ENCODE assay signal across 10 mouse cellular contexts in genomic region chrX:20847816-20848215, GRCm38 (mm10). TPM values are rescaled to one million over a fixed set of nuclear protein-coding genes. Genes with fewer than 3 reads are reported as not detected.
DNase-seq lines count a peak whose midpoint lies in the region; ATAC-seq and TF ChIP-seq lines count a peak whose summit lies in the region.
"Had no signal": no experiment of that assay in that cellular context is flagged by ENCODE, and none has a peak within 500 bp of the region (broad histone marks: within the 10 kb centered on the region; RNA-seq: fewer than 3 reads in every experiment).

No protein-coding gene starts in this region.

- H3K27me3 ChIP-seq in kidney, embryonic 15.5 days: no peaks in the 10 kb centered on the region
- no peaks in the 10 kb centered on the region for H3K27me3 ChIP-seq in intestine, embryonic 16.5 days (replicated peaks; ENCODE audit: control insufficient read depth, insufficient read depth, low read length)
- no peaks in the 10 kb centered on the region for H3K27me3 ChIP-seq in neural tube, embryonic 12.5 days (replicated peaks)

- peak overlapping the region; percentile 64 for H3K4me3 ChIP-seq in kidney, embryonic 15.5 days (replicated peaks)
- no peak overlapping the region for H3K4me3 ChIP-seq in embryonic fibroblast, embryonic 13.5 days (ENCODE audit: insufficient read depth, low read length)
- no peak overlapping the region for H3K4me3 ChIP-seq in intestine, embryonic 16.5 days (ENCODE audit: low read length)
- no peak overlapping the region for H3K4me3 ChIP-seq in neural tube, embryonic 12.5 days

- H3K4me2 ChIP-seq in kidney, embryonic 15.5 days: peak overlapping the region; percentile 51
- peak overlapping the region; percentile 30; the same call in 1 of the 2 replicates for H3K4me2 ChIP-seq in intestine, embryonic 16.5 days (ENCODE audit: low read depth, low read length)
- H3K4me2 ChIP-seq in neural tube, embryonic 12.5 days (replicated peaks): peak overlapping the region; percentile 44

- no peak overlapping the region for H3K9ac ChIP-seq in kidney, embryonic 15.5 days
- H3K9ac ChIP-seq in intestine, embryonic 16.5 days (ENCODE audit: low read depth, low read length): no peak overlapping the region
- no peak overlapping the region for H3K9ac ChIP-seq in neural tube, embryonic 12.5 days

- H3K4me1 ChIP-seq in kidney, embryonic 15.5 days: peaks cover 4% of the 10 kb centered on the region; the same call in 1 of the 2 replicates
- H3K4me1 ChIP-seq in embryonic fibroblast, embryonic 13.5 days (ENCODE audit: control insufficient read depth, insufficient read depth, low read length): peaks cover 6% of the 10 kb centered on the region; the same call in 1 of the 2 replicates
- 0 out of 2 replicates have a peak, but pooled peaks cover 4% of the 10 kb centered on the region for H3K4me1 ChIP-seq in intestine, embryonic 16.5 days (ENCODE audit: control insufficient read depth, insufficient read depth, low read length)
- H3K4me1 ChIP-seq in neural tube, embryonic 12.5 days: no peaks in the 10 kb centered on the region

- no peak for TF ChIP-seq POLR2A in embryonic fibroblast, embryonic 13.5 days (IDR thresholded peaks at IDR 0.05; ENCODE audit: low read depth, low read length)

- H3K9me3 ChIP-seq in kidney, embryonic 15.5 days (replicated peaks): no peaks in the 10 kb centered on the region
- no peaks in the 10 kb centered on the region for H3K9me3 ChIP-seq in intestine, embryonic 16.5 days (ENCODE audit: control insufficient read depth, low read length)
- H3K9me3 ChIP-seq in neural tube, embryonic 12.5 days: no peaks in the 10 kb centered on the region
- H3K9me3 ChIP-seq: G1E had no signal

- ATAC-seq in kidney, embryonic 15.5 days (replicated peaks; ENCODE audit: low FRiP score): peak; percentile 35; the same call in 1 of the 2 replicates
- ATAC-seq in intestine, embryonic 16.5 days: peak; percentile 9
- peak; percentile 31 for ATAC-seq in neural tube, embryonic 12.5 days (ENCODE audit: low FRiP score, low read depth)

- 23% methylated on average over 2 of the region's 2 CpGs for WGBS in kidney, embryonic 15.5 days
- WGBS in intestine, embryonic 16.5 days: 15% methylated on average over 2 of the region's 2 CpGs
- WGBS in neural tube, embryonic 12.5 days: 24% methylated on average over 2 of the region's 2 CpGs

- no peak for DNase-seq in kidney, postnatal 36 days
- no peak for DNase-seq in MN1 (ENCODE audit: low spot score)
- no peak for DNase-seq in spleen, adult 18-20 months
- DNase-seq in layer of hippocampus, postnatal 25 days (ENCODE audit: extremely low spot score in 1 of 2, low spot score in 1 of 2): no peak

- peak overlapping the region; percentile 75 for H3K27ac ChIP-seq in kidney, embryonic 15.5 days
- peak overlapping the region; percentile 58 for H3K27ac ChIP-seq in embryonic fibroblast, embryonic 13.5 days (ENCODE audit: insufficient read depth, low read length)
- H3K27ac ChIP-seq in intestine, embryonic 16.5 days (ENCODE audit: low read length): peak overlapping the region; percentile 46
- no peak overlapping the region for H3K27ac ChIP-seq in neural tube, embryonic 12.5 days

- peaks cover 20% of the 10 kb centered on the region for H3K36me3 ChIP-seq in kidney, embryonic 15.5 days
- H3K36me3 ChIP-seq in intestine, embryonic 16.5 days (ENCODE audit: control insufficient read depth, insufficient read depth, low read length): no peaks in the 10 kb centered on the region
- H3K36me3 ChIP-seq in neural tube, embryonic 12.5 days: peaks cover 13% of the 10 kb centered on the region; the same call in 1 of the 2 replicates

- TF ChIP-seq CTCF in embryonic fibroblast, embryonic 13.5 days (IDR thresholded peaks at IDR 0.05; ENCODE audit: borderline replicate concordance, insufficient read depth, low read length): no peak

RNA-seq across cellular contexts. Expression of gene Timp1, which starts 22.1 kb away (rescaled TPM):
- polyA plus RNA-seq in kidney, embryonic 15.5 days (2015; fragmentation: Nextera tagmentation; extraction: Ambion mirVana): 23.1 and 28.0 TPM in 2 replicates
- 739 and 1,331 TPM in 2 replicates for polyA plus RNA-seq in embryonic fibroblast, embryonic 13.5 days (2011; ENCODE audit: insufficient read length, low read depth, missing spikeins)
- 14.2 and 16.9 TPM in 2 replicates for polyA plus RNA-seq in intestine, embryonic 16.5 days (2015; fragmentation: Nextera tagmentation; extraction: Ambion mirVana)
- 6.1 and 7.8 TPM in 2 replicates for polyA plus RNA-seq in neural tube, embryonic 12.5 days (2016; fragmentation: Nextera tagmentation; extraction: Ambion mirVana)
- under 1 TPM; 0.34 to 0.47 TPM for total RNA-seq in layer of hippocampus, postnatal 25 days (2021)
- total RNA-seq: G1E; layer of hippocampus, adult 18-20 months had no signal
- polyA plus RNA-seq: G1E had no signal

RNA-seq across cellular contexts. Expression of gene Araf, which starts 50.2 kb away (rescaled TPM):
- 115 and 129 TPM in 2 replicates for polyA plus RNA-seq in kidney, embryonic 15.5 days (2015; fragmentation: Nextera tagmentation; extraction: Ambion mirVana)
- polyA plus RNA-seq in embryonic fibroblast, embryonic 13.5 days (2011; ENCODE audit: insufficient read length, low read depth, missing spikeins): 76.4 and 90.9 TPM in 2 replicates
- 113 and 116 TPM in 2 replicates for polyA plus RNA-seq in intestine, embryonic 16.5 days (2015; fragmentation: Nextera tagmentation; extraction: Ambion mirVana)
- 172 and 181 TPM in 2 replicates for polyA plus RNA-seq in neural tube, embryonic 12.5 days (2016; fragmentation: Nextera tagmentation; extraction: Ambion mirVana)
- total RNA-seq in layer of hippocampus, postnatal 25 days (2021): 100 to 1,000 TPM; 187 to 192 TPM

Comparison
In these comparisons a context has a peak if more than half of its experiments do, and no peak if none do; other contexts are left out.
1. RNA of gene Timp1, which starts 22.1 kb away (polyA plus RNA-seq): 739 to 1,331 TPM in embryonic fibroblast, embryonic 13.5 days; 23.1 to 28.0 TPM in kidney, embryonic 15.5 days, 14.2 to 16.9 TPM in intestine, embryonic 16.5 days and 6.1 to 7.8 TPM in neural tube, embryonic 12.5 days; every median in the first group is over 10 times any median in the second.
2. Peak in every context shown above with its lines, with median percentiles within 50 percentile points of each other: ATAC-seq and H3K4me2 ChIP-seq.